Mouse (Mus musculus): ENCODE measurements around the gene Lsm2. TPM values are rescaled to one million over a fixed set of nuclear protein-coding genes. Genes with fewer than 3 reads are reported as not detected.
"Not testable (repeated sequence)": the region's sequence is repeated elsewhere in the genome, so short reads cannot be mapped to it uniquely, and the experiment has no call there.

The Lsm2 gene
- polyA plus RNA-seq, 1 experiment from 2014 or later = 231 TPM

DNA sequence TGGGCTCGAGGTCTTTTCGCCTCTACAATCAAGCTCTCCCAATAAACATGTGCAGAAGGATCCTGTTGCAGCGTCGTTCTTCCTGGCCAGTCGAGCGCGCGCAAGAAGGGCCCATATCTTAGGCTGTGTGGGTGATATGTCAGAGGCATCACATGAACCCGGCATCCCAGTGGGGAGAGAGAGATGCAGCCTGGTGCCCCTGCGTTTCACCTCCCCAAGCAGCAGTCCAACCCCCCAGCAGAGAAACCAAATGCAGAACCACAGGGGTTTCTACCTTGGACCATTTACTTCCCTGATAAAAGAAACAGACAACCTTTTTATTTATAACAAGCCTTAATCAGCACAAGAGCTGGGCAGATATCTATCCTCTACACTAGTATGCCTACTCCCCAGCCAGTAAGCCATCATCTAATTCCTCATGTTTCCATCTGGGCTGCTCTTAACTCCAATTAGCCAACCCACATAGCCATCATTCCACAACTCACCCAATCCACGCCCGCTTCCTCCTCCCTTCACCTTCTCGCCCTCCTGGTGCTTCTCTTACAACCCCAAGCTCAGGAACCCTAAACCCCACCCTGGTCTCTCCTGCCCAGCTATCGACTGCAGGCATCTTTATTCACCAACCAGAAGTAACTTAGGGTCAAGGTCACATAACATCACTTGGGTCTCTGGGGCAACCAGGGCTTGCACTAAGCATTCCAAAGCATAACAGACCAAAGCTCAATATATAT is 14.9 kb downstream of the Lsm2 start:
- 76% methylated on average over 13 of the region's 14 CpGs for WGBS
- Histone ChIP-seq H3K9ac (0 out of 2 replicates have a peak overlapping the region, but pooled peaks have one; percentile 14), H3K4me1 (peaks cover 31% of the 10 kb centered on the region), H3K4me3 (replicated peaks) (no peak overlapping the region), H3K4me2 (peak overlapping the region; percentile 23), H3K27me3 (no peaks in the 10 kb centered on the region), H3K9me3 (replicated peaks) (no peaks in the 10 kb centered on the region), H3K36me3 (peaks cover 45% of the 10 kb centered on the region), H3K27ac (no peak overlapping the region)
- no peak for ATAC-seq (replicated peaks; ENCODE audit: low FRiP score)

- Histone ChIP-seq H3K4me2 (peak overlapping the region; percentile 23; the same call in 1 of the 2 replicates), H3K27ac (no peak overlapping the region), H3K9ac (no peak overlapping the region), H3K36me3 (peaks cover 39% of the 10 kb centered on the region), H3K27me3 (no peaks in the 10 kb centered on the region), H3K9me3 (replicated peaks) (no peaks in the 10 kb centered on the region), H3K4me1 (peaks cover 34% of the 10 kb centered on the region), H3K4me3 (replicated peaks) (no peak overlapping the region; the same call in 1 of the 2 replicates)
- 89% methylated on average over 5 of the region's 5 CpGs for WGBS
- no peak for ATAC-seq (replicated peaks; ENCODE audit: low FRiP score)
These were observed 15.5 kb downstream of the Lsm2 start for GRCm38 (mm10) chr17:34997142-34997483.

DNA sequence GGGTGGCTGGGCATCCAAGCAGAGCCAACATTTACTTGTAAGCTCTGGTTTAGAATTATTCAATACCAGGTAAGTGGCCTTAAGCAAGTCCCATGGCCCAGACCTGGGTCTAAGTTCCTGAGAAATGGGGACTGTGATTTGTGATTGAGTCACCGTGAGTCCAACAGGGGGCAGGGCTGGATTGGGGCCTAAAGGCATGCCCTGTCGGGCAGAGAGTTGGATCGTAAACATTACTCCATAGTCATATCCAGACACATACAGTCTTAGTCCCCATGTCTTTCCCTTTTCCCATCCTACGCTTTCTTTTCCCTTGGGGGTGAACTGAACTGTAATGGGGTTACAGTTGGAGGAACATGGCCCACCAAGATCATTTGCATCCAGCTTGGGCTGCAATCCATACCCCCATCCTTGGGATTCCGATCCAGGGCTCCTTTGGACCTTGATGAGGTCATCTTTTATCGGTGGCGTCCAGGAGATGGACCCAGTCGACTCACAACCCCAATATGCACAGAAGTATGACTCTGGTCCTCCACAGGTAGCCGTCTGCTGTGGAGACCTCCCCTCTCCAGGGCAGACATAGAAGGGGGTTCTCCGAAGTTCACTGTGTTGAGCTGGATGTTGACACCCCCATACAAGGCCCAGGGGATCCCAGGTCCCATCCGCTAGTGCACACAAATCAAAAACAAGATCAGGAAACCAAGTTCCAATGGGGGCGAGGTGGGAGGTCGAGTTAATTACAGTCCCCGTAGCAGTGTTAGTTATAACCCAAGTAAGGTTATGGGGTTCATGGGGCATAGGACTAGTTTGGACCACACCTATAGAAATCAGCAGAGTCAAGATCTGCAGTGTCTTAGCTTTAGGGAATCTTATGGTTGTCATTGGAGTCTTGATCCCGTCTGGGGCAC is 17.1 kb downstream of the Lsm2 start:
- Histone ChIP-seq H3K27ac (no peak overlapping the region), H3K9me3 (replicated peaks) (no peaks in the 10 kb centered on the region), H3K36me3 (peaks cover 34% of the 10 kb centered on the region), H3K4me2 (peak overlapping the region; percentile 96), H3K9ac (no peak overlapping the region), H3K4me3 (replicated peaks) (peak overlapping the region; percentile 82; the same call in 1 of the 2 replicates), H3K4me1 (peaks cover 51% of the 10 kb centered on the region), H3K27me3 (no peaks in the 10 kb centered on the region)
- no peak for ATAC-seq (replicated peaks; ENCODE audit: low FRiP score)
- WGBS = 92% methylated on average over 15 of the region's 15 CpGs

DNA sequence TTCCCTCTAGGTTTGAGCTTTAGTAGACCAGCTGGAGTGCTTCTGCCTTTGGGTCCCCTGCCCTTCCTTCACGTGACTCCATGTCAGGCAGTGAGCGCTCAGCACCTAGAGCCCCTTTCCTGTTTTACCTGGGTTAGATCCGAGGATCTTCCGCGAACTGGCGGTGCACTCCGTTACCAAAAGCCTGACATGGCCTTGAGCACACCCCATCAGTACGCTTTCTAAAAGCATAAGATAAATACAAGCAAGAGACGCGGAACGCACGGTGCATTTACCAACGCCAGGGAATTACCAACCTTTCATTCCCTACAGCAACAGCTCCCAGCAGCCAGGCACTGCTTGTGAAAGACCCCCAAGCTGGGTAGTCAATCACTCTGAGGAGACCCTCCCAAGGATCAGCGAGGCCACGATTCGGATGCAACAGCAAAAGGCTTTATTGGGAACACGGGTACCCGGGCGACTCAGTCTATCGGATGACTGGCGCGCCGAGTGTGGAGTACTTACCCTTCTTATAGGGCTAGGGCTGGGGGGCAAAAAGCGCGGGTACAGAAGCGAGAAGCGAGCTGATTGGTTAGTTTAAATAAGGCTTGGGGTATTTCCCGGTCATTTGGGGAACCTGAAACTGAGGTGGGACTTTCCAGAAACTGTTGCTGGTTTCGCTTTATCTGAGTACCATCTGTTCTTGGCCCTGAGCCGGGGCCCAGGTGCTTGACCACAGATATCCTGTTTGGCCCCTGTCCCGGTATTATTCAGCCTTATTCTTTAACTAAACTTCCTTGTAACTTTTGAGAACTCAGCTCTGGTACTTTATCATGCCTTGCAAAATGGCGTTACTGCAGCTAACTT is 18.4 kb downstream of the Lsm2 start:
- H3K4me1 ChIP-seq = peaks cover 51% of the 10 kb centered on the region
- H3K4me3 ChIP-seq (replicated peaks) = peak overlapping the region; percentile 82
- WGBS = 16% methylated on average over 30 of the region's 32 CpGs
- peak overlapping the region; percentile 96 for H3K4me2 ChIP-seq
- H3K27me3 ChIP-seq; ATAC-seq (replicated peaks; ENCODE audit: low FRiP score); H3K9me3 ChIP-seq (replicated peaks): not testable (repeated sequence)
- peak overlapping the region; percentile 99 for H3K27ac ChIP-seq
- H3K9ac ChIP-seq = peak overlapping the region; percentile 95
- H3K36me3 ChIP-seq = peaks cover 47% of the 10 kb centered on the region

DNA sequence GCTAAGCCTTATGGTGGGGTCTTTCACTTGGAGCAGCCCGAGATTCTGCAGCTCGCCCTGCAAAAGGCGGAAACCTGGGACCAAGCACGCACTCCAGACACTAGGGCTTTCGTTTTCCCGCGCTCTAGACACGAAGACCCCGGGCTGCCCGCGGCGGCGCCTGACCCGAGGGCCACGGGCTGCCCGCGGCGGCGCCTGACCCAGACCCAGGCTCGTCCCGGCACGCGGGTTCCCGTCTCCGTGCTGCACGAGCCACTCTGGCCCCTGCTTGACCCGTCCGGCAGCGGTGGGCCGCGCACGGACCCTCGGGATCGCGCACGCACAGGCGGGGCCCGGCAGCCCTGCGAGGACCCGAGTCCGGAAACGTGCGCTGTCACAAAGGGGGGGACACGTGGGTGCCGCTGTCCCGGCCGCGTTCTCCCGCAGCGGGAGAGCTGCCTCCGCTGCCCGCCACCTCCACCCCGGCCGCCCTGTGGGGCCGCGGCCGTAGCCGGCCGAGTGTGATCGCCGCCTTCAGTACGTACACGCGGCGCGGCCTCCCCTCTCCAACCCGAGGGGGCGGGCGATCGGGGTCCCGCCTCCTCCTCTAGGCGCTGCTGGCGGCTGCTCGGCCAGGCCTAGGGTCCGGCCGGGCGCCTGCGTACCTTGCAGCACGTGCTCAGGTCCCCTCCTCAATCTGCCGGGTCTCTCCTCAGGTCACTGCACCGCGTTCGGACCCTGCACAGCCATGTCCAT is 19.2 kb downstream of the Lsm2 start, which contains the start of gene Vars:
Gene Vars, plus strand, starts transcription at position 271 of the 735 bp plus-strand sequence.
- H3K4me2 ChIP-seq = peak within 1 kb of the TSS; percentile 96
- WGBS = under 1% methylated on average over 80 of the region's 83 CpGs
- peaks cover 50% of the 10 kb centered on the region for H3K36me3 ChIP-seq
- no peaks in the 10 kb centered on the region for H3K27me3 ChIP-seq
- peak within 1 kb of the TSS; percentile 95 for H3K9ac ChIP-seq
- H3K27ac ChIP-seq = peak within 1 kb of the TSS; percentile 99
- peak within 1 kb of the TSS; percentile 82 for H3K4me3 ChIP-seq (replicated peaks)
- ATAC-seq (replicated peaks; ENCODE audit: low FRiP score) = peak; percentile 94
- no peaks in the 10 kb centered on the region for H3K9me3 ChIP-seq (replicated peaks)
- peaks cover 51% of the 10 kb centered on the region for H3K4me1 ChIP-seq

GRCm38 (mm10) chr17:35001452-35002152 is 19.9 kb downstream of the Lsm2 start:
- H3K27ac ChIP-seq = peak overlapping the region; percentile 99
- H3K4me1 ChIP-seq = peaks cover 48% of the 10 kb centered on the region
- peaks cover 51% of the 10 kb centered on the region for H3K36me3 ChIP-seq
- ATAC-seq (replicated peaks; ENCODE audit: low FRiP score) = no peak; the same call in 1 of the 2 replicates
- H3K4me3 ChIP-seq (replicated peaks) = peak overlapping the region; percentile 82
- H3K9me3 ChIP-seq (replicated peaks) = no peaks in the 10 kb centered on the region
- peak overlapping the region; percentile 96 for H3K4me2 ChIP-seq
- WGBS = under 1% methylated on average over 35 of the region's 35 CpGs
- H3K9ac ChIP-seq = peak overlapping the region; percentile 95
- H3K27me3 ChIP-seq = no peaks in the 10 kb centered on the region

DNA sequence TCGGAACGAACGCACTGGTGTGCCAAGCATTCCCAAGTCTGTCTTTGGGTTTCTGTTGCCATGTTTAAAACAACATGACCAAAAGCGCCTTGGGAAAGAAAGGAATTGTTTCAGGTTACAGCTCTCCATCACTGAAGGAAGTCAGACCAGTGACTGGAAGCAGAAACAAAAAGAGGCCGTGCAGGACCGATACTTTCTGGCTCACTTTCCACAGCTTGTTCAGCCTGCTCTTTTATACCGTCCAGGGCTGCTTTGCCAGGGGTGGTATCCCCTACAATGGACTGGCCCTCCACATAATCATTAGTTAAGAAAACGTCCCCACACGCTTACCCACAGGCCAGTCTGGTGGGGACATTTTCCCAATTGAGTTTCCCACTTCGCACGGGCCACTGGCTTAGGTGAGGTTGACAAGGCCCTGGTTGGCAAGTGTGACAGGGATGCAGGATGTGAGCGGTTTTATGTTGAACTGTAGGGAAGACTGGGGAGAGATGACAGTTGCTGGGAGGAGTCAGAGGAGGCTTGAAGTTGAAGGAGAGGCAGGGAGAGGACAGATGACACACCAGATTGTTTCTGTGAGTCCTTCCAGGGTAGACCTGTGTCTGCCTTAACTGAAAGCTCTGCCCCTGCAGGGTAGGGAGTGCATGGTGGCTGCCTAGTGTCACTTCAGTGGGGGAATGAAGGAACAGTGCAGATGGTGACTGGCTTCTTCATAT is 20.6 kb downstream of the Lsm2 start:
- ATAC-seq (replicated peaks; ENCODE audit: low FRiP score) = no peak
- no peaks in the 10 kb centered on the region for H3K9me3 ChIP-seq (replicated peaks)
- WGBS = 4% methylated on average over 12 of the region's 12 CpGs
- peak overlapping the region; percentile 96 for H3K4me2 ChIP-seq
- peak overlapping the region; percentile 99 for H3K27ac ChIP-seq
- H3K4me3 ChIP-seq (replicated peaks) = peak overlapping the region; percentile 82
- H3K36me3 ChIP-seq = peaks cover 51% of the 10 kb centered on the region
- H3K27me3 ChIP-seq = no peaks in the 10 kb centered on the region
- H3K9ac ChIP-seq = peak overlapping the region; percentile 95
- peaks cover 41% of the 10 kb centered on the region for H3K4me1 ChIP-seq

GRCm38 (mm10) chr17:35003022-35003838 is 21.6 kb downstream of the Lsm2 start:
- Histone ChIP-seq H3K9ac (peak overlapping the region; percentile 95), H3K9me3 (replicated peaks) (no peaks in the 10 kb centered on the region), H3K4me2 (peak overlapping the region; percentile 96), H3K4me3 (replicated peaks) (peak overlapping the region; percentile 82), H3K4me1 (peaks cover 38% of the 10 kb centered on the region), H3K27me3 (no peaks in the 10 kb centered on the region), H3K36me3 (peaks cover 51% of the 10 kb centered on the region), H3K27ac (no peak overlapping the region)
- ATAC-seq (replicated peaks; ENCODE audit: low FRiP score) = no peak
- WGBS = 44% methylated on average over 9 of the region's 9 CpGs

GRCm38 (mm10) chr17:35004075-35004717 is 22.5 kb downstream of the Lsm2 start:
- 92% methylated on average over 17 of the region's 17 CpGs for WGBS

More at GRCm38 (mm10) chr17:35004075-35004717, 22.5 kb downstream of the Lsm2 start:
- Histone ChIP-seq H3K27me3 (no peaks in the 10 kb centered on the region), H3K36me3 (peaks cover 52% of the 10 kb centered on the region), H3K4me2 (no peak overlapping the region), H3K9ac (0 out of 2 replicates have a peak overlapping the region, but pooled peaks have one; percentile 0), H3K9me3 (replicated peaks) (no peaks in the 10 kb centered on the region), H3K4me3 (replicated peaks) (no peak overlapping the region), H3K27ac (no peak overlapping the region), H3K4me1 (peaks cover 29% of the 10 kb centered on the region)
- no peak for ATAC-seq (replicated peaks; ENCODE audit: low FRiP score)
